Mouse (Mus musculus): ENCODE data around the gene Fip1l1.

- TF ChIP-seq CTCF (IDR thresholded peaks at IDR 0.05; ENCODE audit: extremely low read depth, insufficient read depth, low read length) (no peak), POLR2A (IDR thresholded peaks at IDR 0.05; ENCODE audit: extremely low read depth, insufficient read depth, low read length) (no peak)
Observed at GRCm38 (mm10) chr5:74612713-74613112, 77.5 kb downstream of the Fip1l1 start.
